Mouse (Mus musculus) MEL (cell line): Measurements from ENCODE around the gene Chd6. TPM values are rescaled to one million over a fixed set of nuclear protein-coding genes. Genes with fewer than 3 reads are reported as not detected.

Experiments used
- DNase-seq: peaks from one replicate; pipeline ENCODE4 v3.0.0; 2011; ENCODE audit warnings: low read depth, low spot score
- H3K27ac ChIP-seq: 2 replicates; pipeline ENCODE4 v1.5.1; 2012; ENCODE audit warnings: low read depth, mild to moderate bottlenecking, control low read depth, low read length, moderate library complexity; ENCODE audit not compliant: control insufficient read depth
- H3K27me3 ChIP-seq, 2 experiments: fragments of 150-350 bp in 1 of 2; sonication (generic) in 1 of 2; 2 replicates each; pipeline ENCODE4 v1.6.1; 2012; ENCODE audit warnings: low read length in 2 of 2, mild to moderate bottlenecking in 2 of 2, improper control_type of control experiment in 1 of 2, moderate library complexity in 1 of 2; ENCODE audit not compliant: insufficient read depth in 2 of 2, control insufficient read depth in 1 of 2
- H3K36me3 ChIP-seq, 2 experiments: 2 replicates each; pipeline ENCODE4 v1.6.1; 2012 to 2014; ENCODE audit warnings: low read length in 2 of 2, improper control_type of control experiment in 1 of 2, inconsistent platforms in 1 of 2, mild to moderate bottlenecking in 1 of 2; ENCODE audit not compliant: insufficient read depth in 2 of 2, control insufficient read depth in 1 of 2
- H3K4me1 ChIP-seq, 2 experiments: fragments of 150-350 bp in 1 of 2; sonication (generic) in 1 of 2; 2 replicates each; pipeline ENCODE4 v1.6.1; 2012; ENCODE audit warnings: low read length in 2 of 2, improper control_type of control experiment in 1 of 2, mild to moderate bottlenecking in 1 of 2; ENCODE audit not compliant: insufficient read depth in 2 of 2, control insufficient read depth in 1 of 2
- H3K4me3 ChIP-seq, 2 experiments: fragments of 150-350 bp in 1 of 2; sonication (generic) in 1 of 2; 2 replicates each; pipeline ENCODE4 v1.5.1; 2012; ENCODE audit warnings: low read depth in 2 of 2, low read length in 2 of 2, mild to moderate bottlenecking in 2 of 2, moderate library complexity in 2 of 2, control low read depth in 1 of 2, improper control_type of control experiment in 1 of 2; ENCODE audit not compliant: control insufficient read depth in 1 of 2, insufficient read depth in 1 of 2
- H3K79me2 ChIP-seq: 2 replicates; pipeline ENCODE4 v1.6.1; 2012; ENCODE audit warnings: mild to moderate bottlenecking, low read length, moderate library complexity; ENCODE audit not compliant: control insufficient read depth, poor library complexity, insufficient read depth
- H3K9ac ChIP-seq: 2 replicates; pipeline ENCODE4 v1.6.1; 2012; ENCODE audit warnings: low read depth, mild to moderate bottlenecking, control low read depth, low read length, moderate library complexity; ENCODE audit not compliant: control insufficient read depth, poor library complexity, severe bottlenecking
- H3K9me3 ChIP-seq: fragments of 150-350 bp; sonication (generic); replicated peaks from 2 replicates; pipeline ENCODE4 v1.6.1; 2012; ENCODE audit warnings: mild to moderate bottlenecking, low read length, improper control_type of control experiment, moderate library complexity; ENCODE audit not compliant: insufficient read depth
- BHLHE40 ChIP-seq: IDR thresholded peaks from 2 replicates; pipeline ENCODE4 v1.6.1; 2012; ENCODE audit warnings: low read depth, mild to moderate bottlenecking, inconsistent platforms, low read length, improper control_type of control experiment, borderline replicate concordance
- E2F4 ChIP-seq: IDR thresholded peaks from 2 replicates; pipeline ENCODE4 v1.6.1; 2011; ENCODE audit warnings: low read depth, low read length, improper control_type of control experiment, borderline replicate concordance
- HCFC1 ChIP-seq: IDR thresholded peaks from 2 replicates; pipeline ENCODE4 v1.6.1; 2012; ENCODE audit warnings: low read depth, mild to moderate bottlenecking, inconsistent platforms, low read length, improper control_type of control experiment, moderate library complexity
- MAX ChIP-seq: IDR thresholded peaks from 2 replicates; pipeline ENCODE4 v1.6.1; 2011; ENCODE audit warnings: low read length, improper control_type of control experiment
- MEF2A ChIP-seq: IDR thresholded peaks from 2 replicates; pipeline ENCODE4 v1.6.1; 2014; ENCODE audit warnings: low read depth, mild to moderate bottlenecking, inconsistent platforms, low read length, improper control_type of control experiment; ENCODE audit not compliant: poor library complexity, insufficient replicate concordance, severe bottlenecking; ENCODE audit errors: extremely low read depth
- MXI1 ChIP-seq: IDR thresholded peaks from 2 replicates; pipeline ENCODE4 v1.6.1; 2011; ENCODE audit warnings: mild to moderate bottlenecking, low read depth, low read length, improper control_type of control experiment
- NELFE ChIP-seq: IDR thresholded peaks from 2 replicates; pipeline ENCODE4 v1.6.1; 2011; ENCODE audit warnings: low read depth, low read length, improper control_type of control experiment
- POLR2A ChIP-seq, 2 experiments: IDR thresholded peaks; 2 replicates each; pipeline ENCODE4 v1.6.1; 2011 to 2012; ENCODE audit warnings: low read length in 2 of 2, mild to moderate bottlenecking in 2 of 2, control low read depth in 1 of 2, improper control_type of control experiment in 1 of 2, low read depth in 1 of 2, moderate library complexity in 1 of 2; ENCODE audit not compliant: control insufficient read depth in 1 of 2, insufficient read depth in 1 of 2, poor library complexity in 1 of 2
- POLR2AphosphoS2 ChIP-seq: IDR thresholded peaks from 2 replicates; pipeline ENCODE4 v1.6.1; 2011; ENCODE audit warnings: low read length, improper control_type of control experiment
- POLR2AphosphoS5 ChIP-seq: IDR thresholded peaks from 2 replicates; pipeline ENCODE4 v1.6.1; 2012; ENCODE audit warnings: low read depth, borderline replicate concordance, mild to moderate bottlenecking, inconsistent platforms, low read length, moderate library complexity, mixed read lengths
- TBP ChIP-seq: IDR thresholded peaks from 2 replicates; pipeline ENCODE4 v1.8.0; 2011; ENCODE audit warnings: low read depth, low read length, improper control_type of control experiment
- UBTF ChIP-seq: IDR thresholded peaks from 2 replicates; pipeline ENCODE4 v1.6.1; 2012; ENCODE audit warnings: low read depth, mild to moderate bottlenecking, inconsistent platforms, low read length, improper control_type of control experiment, moderate library complexity, borderline replicate concordance; ENCODE audit not compliant: insufficient read depth
- ZC3H11A ChIP-seq: IDR thresholded peaks from 2 replicates; pipeline ENCODE4 v1.6.1; 2012; ENCODE audit warnings: low read depth, mild to moderate bottlenecking, inconsistent platforms, low read length, improper control_type of control experiment
- ZKSCAN1 ChIP-seq: IDR thresholded peaks from 2 replicates; pipeline ENCODE4 v1.6.1; 2012; ENCODE audit warnings: low read depth, mild to moderate bottlenecking, inconsistent platforms, low read length, improper control_type of control experiment, moderate library complexity
- ZMIZ1 ChIP-seq: IDR thresholded peaks from 2 replicates; pipeline ENCODE4 v1.6.1; 2012; ENCODE audit warnings: low read depth, mild to moderate bottlenecking, inconsistent platforms, low read length, improper control_type of control experiment, moderate library complexity
- polyA plus RNA-seq, 2 experiments: library from polyadenylated mRNA; stranded (reverse) in 1 of 2; unstranded in 1 of 2; fragments of >175 nt in 1 of 2; fragments of >200 nt in 1 of 2; gene quantifications; 2 replicates each; pipeline versions ENCODE4 v1.2.1 to v1.2.4; 2012; ENCODE audit warnings: low replicate concordance in 2 of 2, low read depth in 1 of 2; ENCODE audit not compliant: insufficient read length in 2 of 2, insufficient read depth in 1 of 2, missing spikeins in 1 of 2
- total RNA-seq: library from RNA; depleted of rRNA; stranded (reverse); fragments of 300-350 nt; gene quantifications from 2 replicates; pipeline ENCODE4 v1.2.3, GENCODE M21; 2012

Gene Chd6
- total and polyA plus RNA-seq, 3 experiments = 9.7 to 200 (median 15.4) TPM

DNA sequence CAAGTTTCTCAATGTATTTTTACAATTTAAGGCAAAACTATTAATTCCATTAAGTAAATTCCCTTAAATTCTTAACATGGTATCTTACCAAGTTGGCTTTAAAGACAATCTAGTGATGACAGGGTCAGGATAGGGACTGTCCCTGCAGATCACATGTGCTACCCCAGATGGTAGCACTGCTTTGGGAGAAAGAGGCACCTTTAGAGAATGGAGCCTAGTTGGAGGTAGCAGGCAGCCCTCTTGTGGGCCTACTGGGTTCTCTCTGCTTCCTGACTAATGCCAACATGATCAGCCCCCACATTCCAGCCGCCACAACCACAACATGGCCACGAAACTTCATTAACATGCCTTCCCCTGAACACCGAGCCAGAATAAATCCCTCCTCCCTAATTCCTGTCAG, 6.8 kb downstream of the Chd6 start:
- Histone ChIP-seq H3K36me3 (peaks cover 0 to 11% of the 10 kb centered on the region in 2 experiments; a peak in 2 of 4 replicates), H3K27ac (no peak overlapping the region), H3K9me3 (no peaks in the 10 kb centered on the region), H3K9ac (no peak overlapping the region), H3K27me3 (no peaks in the 10 kb centered on the region), H3K4me3 (no peak overlapping the region), H3K79me2 (peaks cover 38% of the 10 kb centered on the region), H3K4me1 (peaks cover 7% of the 10 kb centered on the region in 2 experiments)
- no peak for TF ChIP-seq MXI1
- TF ChIP-seq TBP = no peak
- TF ChIP-seq UBTF = no peak
- TF ChIP-seq MAX = no peak
- TF ChIP-seq POLR2A (IDR thresholded peaks at IDR 0.05; ENCODE audit: control insufficient read depth in 1 of 2, insufficient read depth in 1 of 2, low read depth in 1 of 2, low read length in 2 of 2, poor library complexity in 1 of 2) = no peak
- no peak for DNase-seq

DNA sequence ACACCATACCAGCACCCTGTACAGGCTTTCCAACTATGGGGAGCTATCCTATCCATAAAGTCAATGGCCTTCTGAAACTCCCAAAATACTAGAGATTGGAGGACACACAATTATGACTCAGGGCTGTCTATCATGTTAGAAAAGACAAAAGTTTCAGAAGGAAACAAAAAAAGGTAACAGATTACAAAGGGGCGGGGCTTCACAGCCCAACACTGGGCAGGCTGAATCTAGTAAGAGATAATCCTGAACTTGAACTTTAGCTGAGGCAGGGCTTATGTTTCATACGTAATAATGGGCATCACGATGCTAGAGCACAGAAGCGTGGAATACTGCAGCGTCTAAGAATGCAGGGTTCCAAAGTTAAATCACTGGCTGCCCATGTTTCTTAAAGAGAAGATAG, 11.1 kb downstream of the Chd6 start:
- H3K4me3 ChIP-seq = no peak overlapping the region
- peaks cover 29% of the 10 kb centered on the region for H3K79me2 ChIP-seq
- no peak overlapping the region for H3K27ac ChIP-seq
- H3K4me1 ChIP-seq = peaks cover 5 to 7% of the 10 kb centered on the region in 2 experiments
- DNase-seq = peak; percentile 26
- no peaks in the 10 kb centered on the region for H3K27me3 ChIP-seq
- H3K9me3 ChIP-seq = no peaks in the 10 kb centered on the region
- H3K9ac ChIP-seq = no peak overlapping the region
- TF ChIP-seq POLR2AphosphoS2 = no peak
- no peak for TF ChIP-seq POLR2AphosphoS5
- no peak for TF ChIP-seq ZC3H11A
- TF ChIP-seq E2F4 = no peak
- TF ChIP-seq HCFC1 = no peak
- peaks cover 0 to 8% of the 10 kb centered on the region in 2 experiments; a peak in 1 of 4 replicates for H3K36me3 ChIP-seq

DNA sequence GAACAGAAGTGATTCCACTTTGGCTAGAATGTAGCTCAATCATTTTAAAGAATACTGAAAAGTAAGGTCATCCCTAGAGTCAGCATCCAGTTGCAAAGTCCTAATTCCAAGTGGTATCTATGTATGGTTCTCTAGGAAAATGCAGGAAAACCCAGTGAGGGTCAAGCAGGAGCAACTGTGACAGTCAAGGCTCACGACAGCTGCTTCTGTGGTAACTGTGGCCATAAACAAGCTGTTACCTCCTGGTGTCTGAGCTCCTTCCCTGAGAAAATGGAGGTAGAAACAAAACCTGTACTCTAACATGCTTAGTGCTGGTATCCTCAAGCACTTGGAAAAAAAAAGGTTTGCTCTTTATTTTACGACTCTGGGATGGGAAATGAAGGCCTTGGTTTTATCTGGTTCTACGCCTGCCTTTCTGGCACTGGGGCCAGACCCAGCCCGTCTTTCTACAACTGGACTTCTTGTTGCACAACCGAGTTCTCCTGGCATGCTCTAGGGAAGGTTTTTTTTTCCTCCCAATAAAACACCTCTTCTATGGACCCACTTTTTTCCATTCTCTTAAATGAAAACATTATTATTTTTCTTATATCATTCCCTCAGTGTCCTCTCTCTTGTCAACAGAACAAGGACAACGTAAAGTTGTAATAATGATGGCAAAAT, 18.0 kb downstream of the Chd6 start:
- H3K79me2 ChIP-seq = peaks cover 8% of the 10 kb centered on the region
- no peak overlapping the region for H3K9ac ChIP-seq
- no peaks in the 10 kb centered on the region for H3K27me3 ChIP-seq
- no peaks in the 10 kb centered on the region for H3K4me1 ChIP-seq
- H3K9me3 ChIP-seq = no peaks in the 10 kb centered on the region
- H3K27ac ChIP-seq = no peak overlapping the region
- DNase-seq = no peak
- TF ChIP-seq ZMIZ1 = no peak
- TF ChIP-seq UBTF = no peak
- TF ChIP-seq MEF2A = no peak
- no peak for TF ChIP-seq BHLHE40
- no peak for TF ChIP-seq NELFE
- no peak for TF ChIP-seq ZKSCAN1
- H3K4me3 ChIP-seq = no peak overlapping the region
- H3K36me3 ChIP-seq = no peaks in the 10 kb centered on the region; a peak in 1 of 4 replicates
